Mouse (Mus musculus): Measurements from ENCODE around the gene Mrpl17. TPM values are rescaled to one million over a fixed set of nuclear protein-coding genes. Genes with fewer than 3 reads are reported as not detected.

Mrpl17 gene
- total and polyA plus RNA-seq, 2 experiments from 2014 or later, result 18.6 to 173 TPM

DNA sequence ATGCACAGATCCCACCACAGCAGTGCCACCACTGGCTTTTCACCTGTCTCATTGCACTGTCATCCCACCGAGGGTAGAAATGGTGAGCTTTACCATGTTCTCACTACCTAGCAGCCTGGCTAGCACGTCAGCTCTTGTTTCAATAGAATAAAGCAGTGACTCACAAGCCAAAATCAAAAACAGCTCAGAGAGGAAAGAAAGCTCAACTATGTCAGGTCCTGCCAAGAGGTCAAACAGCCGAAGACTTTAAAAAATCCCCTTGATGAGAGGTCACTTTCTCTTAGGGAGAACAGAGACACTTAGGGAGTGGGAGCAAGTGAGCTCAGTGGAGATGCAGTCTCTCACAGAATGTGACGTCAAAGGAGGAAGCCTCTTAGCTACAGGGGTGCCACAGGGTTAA, 27.0 kb downstream of the Mrpl17 start:
- Histone ChIP-seq H3K4me2 (ENCODE audit: low read depth, low read length, poor library complexity, severe bottlenecking) (no peak overlapping the region; the same call in 1 of the 2 replicates), H3K36me3 (ENCODE audit: insufficient read depth, low read length) (peaks cover 28% of the 10 kb centered on the region), H3K27ac (ENCODE audit: low read depth, low read length) (no peak overlapping the region), H3K9me3 (ENCODE audit: low read length) (no peaks in the 10 kb centered on the region), H3K4me3 (ENCODE audit: low read depth, low read length) (no peak overlapping the region), H3K9ac (replicated peaks; ENCODE audit: low read length, poor library complexity, severe bottlenecking) (0 out of 2 replicates have a peak overlapping the region, but pooled peaks have one; percentile 19), H3K27me3 (ENCODE audit: insufficient read depth, low read length) (no peaks in the 10 kb centered on the region), H3K4me1 (ENCODE audit: insufficient read depth, low read length) (peaks cover 21% of the 10 kb centered on the region)
- TF ChIP-seq CTCF (IDR thresholded peaks at IDR 0.05), result no peak
- ATAC-seq (ENCODE audit: low FRiP score) (no peak), DNase-seq (ENCODE audit: low spot score) (no peak)
- WGBS, result 44% methylated on average over 4 of the region's 4 CpGs

DNA sequence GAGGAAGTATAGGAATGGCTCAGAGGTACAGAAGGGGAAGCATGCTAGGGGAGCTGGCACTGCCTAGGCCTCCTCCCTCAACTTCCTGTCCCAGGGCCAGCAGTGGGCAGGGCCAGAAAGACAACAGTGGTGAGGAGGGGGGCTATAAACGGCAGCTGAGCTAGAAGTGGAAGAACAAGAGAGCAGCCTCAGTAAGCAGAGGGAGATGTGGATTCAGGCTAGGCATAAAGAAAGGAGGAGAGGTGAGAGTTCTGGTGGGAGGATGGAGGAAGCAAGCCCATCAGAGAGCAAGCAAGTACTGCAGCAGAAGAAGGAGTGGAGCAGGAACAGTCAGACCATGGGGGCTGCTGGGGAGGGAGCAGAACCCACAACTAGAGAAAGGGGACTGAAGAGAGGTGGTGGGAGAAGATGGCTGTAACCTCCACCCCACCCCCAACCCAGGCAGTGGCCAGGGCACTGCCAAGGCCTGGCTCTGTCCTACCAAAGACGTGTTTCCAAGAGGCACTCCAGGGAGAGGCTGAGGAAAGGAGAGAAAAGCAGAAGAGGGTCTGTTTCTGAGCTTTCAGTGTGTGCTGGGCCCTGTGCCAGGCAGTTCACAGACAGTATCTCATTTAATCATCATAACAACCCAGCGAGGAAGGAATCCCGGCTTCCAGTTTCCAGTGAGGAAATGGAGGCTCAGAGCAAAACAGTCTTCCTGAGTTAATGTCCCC, 32.2 kb downstream of the Mrpl17 start:
- peak; percentile 38 for ATAC-seq (ENCODE audit: low FRiP score)
- Histone ChIP-seq H3K4me1 (ENCODE audit: insufficient read depth, low read length) (peaks cover 15% of the 10 kb centered on the region), H3K4me3 (ENCODE audit: low read depth, low read length) (no peak overlapping the region), H3K27ac (ENCODE audit: low read depth, low read length) (peak overlapping the region; percentile 13), H3K4me2 (ENCODE audit: low read depth, low read length, poor library complexity, severe bottlenecking) (no peak overlapping the region; the same call in 1 of the 2 replicates), H3K9me3 (ENCODE audit: low read length) (no peaks in the 10 kb centered on the region), H3K27me3 (ENCODE audit: insufficient read depth, low read length) (no peaks in the 10 kb centered on the region), H3K9ac (replicated peaks; ENCODE audit: low read length, poor library complexity, severe bottlenecking) (peak overlapping the region; percentile 44; the same call in 1 of the 2 replicates), H3K36me3 (ENCODE audit: insufficient read depth, low read length) (peaks cover 31% of the 10 kb centered on the region)
- 28% methylated on average over 4 of the region's 4 CpGs for WGBS
- TF ChIP-seq CTCF (IDR thresholded peaks at IDR 0.05), result no peak
- DNase-seq (ENCODE audit: low spot score), result peak; percentile 37

DNA sequence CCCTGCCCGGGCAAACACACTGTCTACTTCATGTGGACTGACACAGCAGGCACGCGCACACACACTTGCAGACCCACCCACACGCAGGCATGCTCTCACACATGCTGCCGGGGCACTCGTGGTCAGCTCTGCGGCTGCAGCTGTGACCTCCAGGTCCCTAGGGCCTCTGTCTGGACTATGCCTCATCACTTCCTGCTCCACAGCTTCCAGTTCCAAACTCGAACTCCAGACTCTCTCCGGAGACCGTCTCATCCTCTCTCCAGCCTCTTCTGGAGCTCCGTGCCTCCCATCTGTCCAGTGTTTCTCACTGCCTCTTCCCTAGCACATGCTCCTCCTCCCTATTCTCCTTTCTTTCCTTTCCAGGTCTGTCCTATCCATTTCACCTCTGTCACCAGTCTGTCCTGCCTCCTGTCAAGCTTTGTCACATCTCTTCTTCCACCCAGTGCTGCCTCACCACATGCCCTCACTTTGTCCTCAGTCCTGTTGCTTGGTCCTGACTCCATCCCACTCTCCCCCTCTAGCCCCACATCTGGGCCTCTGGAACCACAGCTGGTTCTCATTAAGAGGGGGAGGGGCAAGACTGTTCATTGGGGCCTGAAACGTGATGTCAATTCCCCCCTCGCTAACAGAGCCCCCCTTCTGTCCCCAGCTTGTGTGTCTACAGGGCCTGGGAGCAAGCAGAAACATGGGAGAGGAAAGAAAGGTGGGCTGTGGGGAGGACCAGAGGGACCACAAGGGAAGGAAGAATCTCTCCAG, 32.9 kb downstream of the Mrpl17 start:
- H3K36me3 ChIP-seq (ENCODE audit: insufficient read depth, low read length), result peaks cover 34% of the 10 kb centered on the region
- no peak for DNase-seq (ENCODE audit: low spot score)
- peak overlapping the region; percentile 32 for H3K4me2 ChIP-seq (ENCODE audit: low read depth, low read length, poor library complexity, severe bottlenecking)
- H3K27me3 ChIP-seq (ENCODE audit: insufficient read depth, low read length), result no peaks in the 10 kb centered on the region
- H3K9me3 ChIP-seq (ENCODE audit: low read length), result no peaks in the 10 kb centered on the region
- H3K4me3 ChIP-seq (ENCODE audit: low read depth, low read length), result no peak overlapping the region
- 58% methylated on average over 13 of the region's 13 CpGs for WGBS
- TF ChIP-seq CTCF (IDR thresholded peaks at IDR 0.05), result no peak
- H3K27ac ChIP-seq (ENCODE audit: low read depth, low read length), result peak overlapping the region; percentile 13; the same call in 1 of the 2 replicates
- no peak; the same call in none of the 2 replicates for ATAC-seq (ENCODE audit: low FRiP score)
- peaks cover 15% of the 10 kb centered on the region for H3K4me1 ChIP-seq (ENCODE audit: insufficient read depth, low read length)
- H3K9ac ChIP-seq (replicated peaks; ENCODE audit: low read length, poor library complexity, severe bottlenecking), result peak overlapping the region; percentile 44; the same call in 1 of the 2 replicates

DNA sequence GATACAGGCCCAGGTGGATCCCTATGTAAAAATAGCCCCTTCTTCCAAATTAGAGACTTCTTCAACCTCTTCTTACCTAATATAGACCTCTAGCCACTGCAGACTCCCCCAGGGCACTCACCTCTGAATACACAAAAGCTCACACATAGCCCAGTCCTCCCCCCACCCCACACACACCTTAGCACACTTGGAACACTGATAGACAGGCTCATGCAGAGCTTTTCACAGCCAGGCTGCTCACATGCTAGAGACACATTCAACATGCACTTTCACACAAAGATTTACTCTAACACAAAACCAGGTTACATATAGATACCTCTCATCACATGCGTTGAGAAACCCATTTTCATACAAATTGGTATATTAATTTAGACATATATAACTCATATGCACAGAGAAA, 33.6 kb downstream of the Mrpl17 start:
- Histone ChIP-seq H3K9me3 (ENCODE audit: low read length) (no peaks in the 10 kb centered on the region), H3K4me3 (ENCODE audit: low read depth, low read length) (no peak overlapping the region), H3K4me2 (ENCODE audit: low read depth, low read length, poor library complexity, severe bottlenecking) (no peak overlapping the region), H3K9ac (replicated peaks; ENCODE audit: low read length, poor library complexity, severe bottlenecking) (no peak overlapping the region), H3K27me3 (ENCODE audit: insufficient read depth, low read length) (no peaks in the 10 kb centered on the region), H3K4me1 (ENCODE audit: insufficient read depth, low read length) (peaks cover 15% of the 10 kb centered on the region), H3K36me3 (ENCODE audit: insufficient read depth, low read length) (peaks cover 35% of the 10 kb centered on the region), H3K27ac (ENCODE audit: low read depth, low read length) (no peak overlapping the region)
- ATAC-seq (ENCODE audit: low FRiP score) (no peak), DNase-seq (ENCODE audit: low spot score) (no peak)
- 81% methylated on average over 1 of the region's 1 CpGs for WGBS
- TF ChIP-seq CTCF (IDR thresholded peaks at IDR 0.05), result no peak

DNA sequence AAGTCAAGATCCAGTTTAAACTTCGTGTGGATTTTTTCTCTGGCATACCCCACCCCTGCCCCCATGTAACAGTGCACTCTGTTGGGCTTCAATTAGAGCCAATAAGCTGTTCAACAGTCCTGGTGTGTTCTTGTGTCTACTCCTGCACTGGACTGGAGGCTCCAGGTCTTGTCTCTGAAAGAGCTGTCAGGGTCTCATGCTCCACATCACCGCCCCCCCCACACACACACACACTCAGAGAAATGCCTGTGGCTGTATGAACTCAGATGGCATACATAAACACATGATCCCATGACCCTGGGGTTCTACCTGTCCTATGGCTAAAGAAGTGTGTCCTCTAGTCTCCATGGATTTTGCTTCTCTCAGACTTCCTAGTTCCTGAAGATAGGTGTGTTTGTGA, 34.9 kb downstream of the Mrpl17 start:
- Histone ChIP-seq H3K36me3 (ENCODE audit: insufficient read depth, low read length) (peaks cover 37% of the 10 kb centered on the region), H3K27ac (ENCODE audit: low read depth, low read length) (no peak overlapping the region), H3K9me3 (ENCODE audit: low read length) (no peaks in the 10 kb centered on the region), H3K4me2 (ENCODE audit: low read depth, low read length, poor library complexity, severe bottlenecking) (no peak overlapping the region), H3K4me1 (ENCODE audit: insufficient read depth, low read length) (peaks cover 15% of the 10 kb centered on the region), H3K9ac (replicated peaks; ENCODE audit: low read length, poor library complexity, severe bottlenecking) (no peak overlapping the region), H3K27me3 (ENCODE audit: insufficient read depth, low read length) (no peaks in the 10 kb centered on the region), H3K4me3 (ENCODE audit: low read depth, low read length) (no peak overlapping the region)
- ATAC-seq (ENCODE audit: low FRiP score), result no peak
- no peak for TF ChIP-seq CTCF (IDR thresholded peaks at IDR 0.05)
- 89% methylated on average over 2 of the region's 2 CpGs for WGBS
- DNase-seq (ENCODE audit: low spot score), result no peak

DNA sequence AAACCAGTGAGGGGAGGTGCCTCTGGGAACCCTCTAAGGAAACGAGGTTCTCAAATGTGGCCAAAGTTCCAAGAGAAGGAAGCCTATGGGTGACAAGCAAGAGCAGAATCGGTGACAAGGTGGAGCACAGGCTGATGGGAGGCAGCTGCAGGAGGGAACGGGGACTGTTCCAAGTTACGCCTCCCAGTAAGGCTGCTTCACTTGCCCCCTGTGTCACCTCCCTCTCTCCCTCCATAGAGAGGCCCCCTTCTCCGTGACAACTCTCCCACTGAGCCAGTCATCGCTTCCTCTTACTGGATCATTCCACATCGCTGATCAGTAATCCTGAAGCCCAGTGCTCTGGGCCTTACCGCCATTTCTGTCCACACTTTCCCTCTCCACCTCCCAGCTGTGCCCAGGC, 36.2 kb downstream of the Mrpl17 start:
- Histone ChIP-seq H3K4me3 (ENCODE audit: low read depth, low read length) (no peak overlapping the region), H3K27ac (ENCODE audit: low read depth, low read length) (no peak overlapping the region), H3K9me3 (ENCODE audit: low read length) (no peaks in the 10 kb centered on the region), H3K4me2 (ENCODE audit: low read depth, low read length, poor library complexity, severe bottlenecking) (no peak overlapping the region), H3K27me3 (ENCODE audit: insufficient read depth, low read length) (no peaks in the 10 kb centered on the region), H3K4me1 (ENCODE audit: insufficient read depth, low read length) (peaks cover 19% of the 10 kb centered on the region), H3K36me3 (ENCODE audit: insufficient read depth, low read length) (peaks cover 38% of the 10 kb centered on the region), H3K9ac (replicated peaks; ENCODE audit: low read length, poor library complexity, severe bottlenecking) (0 out of 2 replicates have a peak overlapping the region, but pooled peaks have one; percentile 19)
- DNase-seq (ENCODE audit: low spot score) (no peak), ATAC-seq (ENCODE audit: low FRiP score) (no peak)
- TF ChIP-seq CTCF (IDR thresholded peaks at IDR 0.05), result no peak
- WGBS, result 41% methylated on average over 8 of the region's 8 CpGs

All from midbrain, postnatal 0 days (tissue).